Mouse (Mus musculus) G1E (cell line): ENCODE data around the gene Tcta.

Experiments
- CTCF ChIP-seq: IDR thresholded peaks from 2 replicates; pipeline ENCODE4 v1.5.1; 2012; ENCODE audit warnings: low read depth, low read length, inconsistent platforms, mixed read lengths
- GATA1 ChIP-seq: IDR thresholded peaks from 2 replicates; pipeline ENCODE4 v1.6.1; 2012; ENCODE audit warnings: borderline replicate concordance, low read length, inconsistent platforms, mixed read lengths
- GATA2 ChIP-seq: IDR thresholded peaks from 2 replicates; pipeline ENCODE4 v1.6.1; 2012; ENCODE audit warnings: low read depth, low read length, inconsistent platforms, borderline replicate concordance
- POLR2AphosphoS5 ChIP-seq: IDR thresholded peaks from 2 replicates; pipeline ENCODE4 v1.6.1; 2012; ENCODE audit warnings: low read depth, low read length, inconsistent platforms; ENCODE audit not compliant: insufficient replicate concordance
- TAL1 ChIP-seq: conservative IDR thresholded peaks from 2 replicates; pipeline ENCODE4 v1.6.1; 2012; ENCODE audit warnings: low read depth, low read length, inconsistent platforms, mixed read lengths

DNA sequence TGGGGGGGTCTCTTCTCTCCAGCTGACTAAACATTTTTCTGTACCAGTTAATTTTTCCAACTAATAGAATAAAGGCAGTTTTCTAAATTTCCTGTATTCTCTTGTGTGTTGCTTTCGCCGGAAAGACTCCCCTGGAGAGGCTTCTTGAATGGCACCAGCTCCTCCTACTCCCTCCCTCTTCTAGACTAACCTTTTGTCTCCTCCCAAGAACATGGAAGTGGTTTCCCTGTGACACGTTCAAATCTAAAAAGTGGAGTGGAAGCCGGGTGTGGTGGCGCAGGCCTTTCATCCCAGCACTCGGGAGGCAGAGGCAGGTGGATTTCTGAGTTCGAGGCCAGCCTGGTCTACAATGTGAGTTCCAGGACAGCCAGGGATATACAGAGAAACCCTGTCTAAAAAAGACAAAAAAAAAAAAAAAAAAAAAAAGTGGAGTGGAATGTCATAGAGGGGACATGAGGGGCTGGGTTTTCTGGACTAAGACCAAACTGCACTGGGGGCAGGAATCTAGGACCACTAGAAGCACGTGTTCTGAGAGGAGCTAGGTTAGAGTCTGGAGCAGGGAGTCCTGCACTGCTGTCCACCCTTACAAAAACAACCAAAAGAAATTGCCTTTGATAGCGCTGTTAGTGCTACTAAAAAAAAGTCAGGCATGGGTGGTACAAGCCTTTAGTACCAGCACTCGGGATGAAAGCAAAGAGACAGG lies 32.0 kb upstream of the Tcta start:
- TF ChIP-seq GATA1 (no peak), CTCF (no peak), POLR2AphosphoS5 (no peak), TAL1 (no peak), GATA2 (no peak)
